Mouse (Mus musculus): ENCODE results near the gene Trpm1.

DNA sequence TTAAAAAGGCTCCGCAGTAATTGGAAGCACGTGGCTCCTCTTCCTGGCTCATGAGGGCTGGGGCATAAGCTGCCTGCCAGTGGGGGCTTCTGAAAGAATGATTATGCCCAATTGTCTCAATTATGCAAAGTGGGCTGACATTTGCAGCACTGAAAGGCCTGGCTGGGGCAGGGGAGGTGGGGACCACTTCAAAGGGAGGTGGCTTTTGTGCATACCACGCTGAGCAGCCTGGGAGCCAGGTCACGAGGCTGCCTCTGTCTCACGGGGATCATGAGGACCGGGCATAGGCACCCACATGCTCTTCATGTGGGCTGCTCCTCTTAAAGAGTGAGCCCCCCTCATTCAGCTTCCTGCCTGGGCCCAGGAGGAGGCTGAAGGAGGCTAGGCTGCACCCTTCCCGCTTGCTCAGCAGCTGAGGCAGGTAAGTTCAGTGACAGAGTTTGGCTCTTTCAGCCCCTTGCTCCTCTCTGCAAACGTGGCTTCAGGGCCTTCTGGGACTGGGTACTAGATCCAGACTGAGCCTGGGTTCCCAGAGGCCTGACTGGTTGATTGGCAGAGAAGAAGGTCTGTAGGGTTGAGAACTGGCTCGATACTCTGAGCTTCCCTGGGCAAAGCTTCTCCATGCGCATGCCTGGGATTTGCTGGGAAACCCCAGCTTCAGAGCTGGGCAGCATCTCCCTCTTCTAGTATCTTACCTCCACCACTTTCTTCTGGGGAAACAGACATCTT is 31.7 kb downstream of the Trpm1 start:
- TF ChIP-seq CTCF (IDR thresholded peaks at IDR 0.05; ENCODE audit: extremely low read depth, insufficient read depth, low read length) (no peak), POLR2A (IDR thresholded peaks at IDR 0.05; ENCODE audit: extremely low read depth, insufficient read depth, low read length) (no peak)
